Mouse (Mus musculus) B cell, adult 2 months (primary cell): ENCODE results near the gene Stx1b.

Experiments used
- DNase-seq, 2 experiments: peaks; one replicate each; pipeline ENCODE4 v3.0.0; 2022

The Stx1b gene

DNA sequence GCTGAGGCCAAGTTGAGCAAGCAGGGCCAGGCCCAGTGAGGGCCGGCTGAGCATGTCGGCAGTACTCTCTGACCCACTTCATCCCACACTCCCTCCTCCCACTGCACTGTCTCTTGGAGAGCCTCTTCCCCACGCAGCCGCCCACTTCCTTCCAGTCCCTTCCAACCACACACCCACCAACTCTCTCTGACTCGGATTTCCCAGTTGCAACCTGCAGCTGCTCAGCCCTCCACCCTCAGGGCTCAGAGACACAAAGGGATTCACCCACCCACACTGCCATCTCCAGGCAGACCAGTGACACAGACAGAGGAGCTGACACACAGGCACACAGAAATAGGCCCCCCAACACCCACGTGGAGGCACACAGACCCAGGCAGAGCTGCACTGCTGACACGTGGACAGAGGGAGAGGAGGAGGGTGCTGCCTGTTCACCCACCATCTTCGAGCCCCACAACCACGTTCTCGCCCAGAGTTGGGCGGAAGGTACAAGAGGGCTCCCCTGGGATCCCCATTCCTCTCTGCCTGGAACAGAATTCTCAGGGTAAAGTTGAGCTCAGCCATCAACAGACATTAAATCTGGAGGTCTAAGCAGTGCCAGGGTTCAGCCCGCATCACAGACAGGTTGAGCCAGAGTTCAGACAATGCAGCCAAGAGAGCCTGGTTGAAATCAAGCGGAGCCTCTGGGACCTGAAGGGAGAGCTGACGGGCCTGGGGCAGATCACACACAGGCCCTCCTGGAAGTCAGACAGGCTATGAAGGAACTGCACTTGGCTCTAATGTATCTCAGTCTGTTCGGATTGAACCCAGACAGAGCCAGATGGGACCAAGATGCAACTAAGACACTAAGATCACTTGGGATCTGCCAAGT, 8.2 kb downstream of the Stx1b start:
- peak; percentile 10 to 12 for DNase-seq

DNA sequence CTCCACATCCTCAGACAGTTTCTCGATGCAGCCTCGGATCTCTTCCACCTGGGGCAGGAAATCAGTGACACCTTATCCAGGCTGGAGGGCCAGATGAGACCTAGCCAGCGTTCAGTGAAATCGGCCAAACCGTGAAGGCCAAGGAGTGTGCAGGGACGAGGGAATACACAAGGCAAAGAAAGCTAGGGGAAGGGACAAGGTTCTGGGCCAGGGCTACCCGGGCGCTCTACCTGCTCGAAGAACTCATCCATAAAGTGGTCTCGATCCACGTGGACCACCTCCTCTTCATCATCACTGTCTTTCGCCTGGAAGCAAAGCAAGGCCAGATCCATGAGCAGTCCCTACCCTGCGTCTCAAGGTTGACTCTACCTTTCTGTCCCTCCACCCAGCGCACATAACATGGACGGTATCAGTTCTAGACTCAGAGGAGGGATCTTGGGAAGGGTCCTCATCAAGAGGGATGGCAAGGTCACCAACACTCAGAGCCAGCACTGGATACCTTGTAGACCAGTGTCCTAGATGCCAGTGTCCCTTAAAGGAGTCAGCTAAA, 9.2 kb downstream of the Stx1b start:
- DNase-seq = no peak

DNA sequence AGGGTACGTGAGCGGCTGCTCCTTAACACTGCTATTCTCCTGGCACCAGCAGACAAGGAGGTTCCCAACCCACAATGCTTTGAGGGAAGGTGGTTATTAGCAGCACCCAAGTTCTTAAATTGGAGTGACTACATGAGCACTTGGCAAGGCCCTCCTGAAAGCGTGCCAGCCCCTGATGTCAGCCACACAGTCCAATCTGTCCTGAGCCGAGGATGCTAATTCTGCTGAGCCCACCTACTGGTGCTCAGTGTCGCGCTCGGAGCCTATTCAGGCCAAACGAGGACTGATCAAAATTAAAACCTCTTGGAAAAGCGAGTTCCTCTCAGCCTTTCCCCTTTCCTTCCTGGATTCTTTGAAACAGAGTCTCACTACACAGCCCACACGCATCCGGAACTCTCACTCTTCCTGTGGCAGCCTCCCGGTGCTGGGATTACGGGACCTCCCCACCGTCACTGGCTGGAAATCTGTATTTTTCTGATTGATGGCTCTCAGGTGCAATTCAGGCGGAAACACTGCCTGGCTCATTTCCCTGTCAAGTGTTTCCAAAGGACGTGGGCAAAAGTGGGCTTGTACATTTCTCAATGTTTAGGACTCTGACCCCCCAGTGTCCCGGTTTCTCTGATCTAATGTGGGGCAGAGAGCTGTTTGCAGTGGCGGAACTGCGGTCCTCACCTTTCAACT, 10.0 kb downstream of the Stx1b start:
- DNase-seq = no peak

DNA sequence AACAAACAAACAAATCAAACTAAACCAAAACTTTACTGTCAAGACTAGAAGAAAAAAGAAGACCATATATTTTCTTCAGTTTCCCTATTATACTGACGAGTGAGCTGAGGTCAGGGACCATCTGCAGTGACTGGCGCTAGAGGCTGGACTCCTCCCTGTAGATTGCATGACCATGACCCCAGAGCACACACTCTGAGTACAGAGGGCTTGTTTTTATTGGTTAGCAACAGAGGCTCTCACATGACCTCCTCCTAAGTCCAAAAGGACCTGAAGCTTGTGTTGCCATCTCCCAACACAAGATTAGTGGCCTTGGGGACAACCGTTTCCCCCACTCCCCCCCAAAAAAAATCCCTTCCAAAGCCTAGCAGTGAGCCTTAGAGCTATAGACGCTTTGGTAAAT, 10.5 kb downstream of the Stx1b start:
- no peak for DNase-seq

DNA sequence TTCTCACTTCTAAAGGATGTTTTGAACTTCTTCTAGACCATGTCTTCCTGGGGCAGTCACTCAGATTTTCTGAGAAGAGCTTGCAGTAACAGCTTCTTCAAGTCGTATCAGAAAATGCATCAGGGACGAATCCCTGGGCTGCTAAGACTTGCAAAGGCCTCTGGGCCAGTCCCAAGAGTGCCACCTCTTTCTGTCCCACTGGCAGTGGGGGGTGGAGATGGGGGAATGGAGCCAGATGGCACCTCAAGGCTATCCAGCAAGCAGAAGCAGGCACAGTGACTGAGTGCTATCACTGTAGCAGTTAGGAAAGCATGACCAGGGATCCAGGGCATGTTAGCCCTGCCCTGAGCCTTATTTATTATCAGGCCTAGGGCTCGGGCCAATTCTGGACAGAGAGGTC, 12.1 kb downstream of the Stx1b start:
- DNase-seq = no peak

DNA sequence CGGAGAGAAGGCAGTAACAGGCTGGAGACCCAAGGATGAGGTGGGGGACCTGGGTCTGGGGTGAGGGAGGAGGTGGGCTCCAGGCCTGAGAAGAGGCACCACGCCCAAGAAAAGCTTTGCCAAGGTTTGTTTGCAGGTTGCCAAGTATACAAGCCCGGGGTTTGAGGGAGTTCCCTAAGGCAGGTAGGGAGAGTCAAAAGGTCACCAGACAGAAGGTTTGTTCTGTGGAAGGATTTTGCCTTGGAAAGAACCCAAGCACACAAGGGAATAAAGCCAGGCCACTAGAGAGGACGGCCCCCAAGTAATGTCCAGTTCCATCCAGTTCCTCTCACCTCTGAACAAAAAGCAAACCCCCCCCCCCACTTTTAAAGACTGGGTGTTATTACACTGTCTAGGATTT, 13.1 kb downstream of the Stx1b start:
- no peak for DNase-seq

DNA sequence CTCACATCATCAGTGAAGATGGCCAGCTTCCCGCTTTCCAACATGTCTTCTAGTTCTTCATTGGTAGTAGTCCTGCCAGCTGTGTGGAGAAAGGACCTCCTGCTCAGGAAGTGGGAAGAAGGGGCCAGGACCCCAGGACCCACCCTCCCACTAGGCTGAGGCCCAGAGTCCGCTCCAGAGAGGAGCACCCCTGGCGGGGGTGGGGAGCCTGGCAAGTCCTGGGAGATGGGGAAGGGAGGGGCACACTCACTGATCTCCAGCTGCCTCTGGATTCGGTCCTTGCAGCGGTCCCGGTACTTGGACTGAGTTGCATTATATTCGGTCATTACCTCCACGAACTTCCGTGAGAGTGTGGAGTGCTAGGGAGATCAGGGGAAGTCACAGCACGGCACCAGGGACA, 13.7 kb downstream of the Stx1b start:
- no peak for DNase-seq

DNA sequence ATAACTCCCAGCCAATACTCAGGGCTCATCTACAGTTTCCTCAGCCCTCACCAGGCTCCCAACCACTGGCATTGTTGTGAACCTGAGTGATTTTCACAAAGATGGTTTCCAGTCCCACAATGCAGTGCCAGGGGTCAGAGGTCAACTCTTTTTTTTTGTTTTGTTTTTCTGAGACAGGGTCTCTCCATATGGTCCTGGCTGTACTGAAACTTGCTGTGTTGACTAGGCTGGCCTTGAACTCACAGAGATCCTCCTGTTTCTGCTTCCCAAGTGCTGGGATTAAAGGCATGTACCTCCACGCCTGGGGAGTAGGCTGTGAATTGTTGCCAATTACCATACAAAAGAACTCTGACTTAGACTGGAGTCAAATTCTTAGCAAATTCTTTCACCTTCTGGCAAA, 14.5 kb downstream of the Stx1b start:
- no peak for DNase-seq

DNA sequence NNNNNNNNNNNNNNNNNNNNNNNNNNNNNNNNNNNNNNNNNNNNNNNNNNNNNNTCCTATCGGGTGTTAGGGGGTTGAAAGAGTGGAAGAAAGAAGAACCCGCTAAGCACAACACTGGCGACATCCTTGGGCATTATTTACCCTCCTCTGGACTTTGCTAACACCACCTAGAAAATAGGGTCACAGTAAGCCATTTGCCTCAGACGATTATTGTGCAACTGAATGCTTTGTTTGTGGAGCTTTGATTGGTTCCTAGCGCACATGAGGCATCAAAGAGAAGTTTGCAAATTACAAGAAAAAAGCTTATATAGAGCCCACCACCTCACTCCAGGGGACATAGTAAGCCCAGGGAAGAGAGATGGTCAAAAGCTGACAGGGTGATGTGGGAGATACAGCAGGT, 15.5 kb downstream of the Stx1b start:
- no peak for DNase-seq

DNA sequence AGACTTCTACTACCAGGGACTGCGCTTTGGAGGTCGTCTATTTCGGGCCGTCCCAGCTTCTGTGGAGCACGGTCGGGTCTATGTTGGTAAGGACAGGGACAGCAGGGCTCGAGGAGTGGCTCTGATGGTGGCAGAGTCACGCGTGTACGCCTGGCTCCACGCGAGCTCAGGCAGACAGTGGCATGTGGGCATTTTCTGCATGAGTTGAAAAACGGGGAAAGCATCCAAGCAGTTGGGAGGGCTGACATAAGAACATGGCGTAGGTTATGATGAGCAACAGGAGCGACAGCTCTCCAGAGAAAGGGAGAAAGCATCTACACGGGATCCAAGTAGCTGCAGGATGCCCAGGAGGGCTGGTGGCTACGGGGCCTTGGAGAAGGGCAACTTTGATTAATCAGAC, 22.0 kb downstream of the Stx1b start:
- DNase-seq = no peak

DNA sequence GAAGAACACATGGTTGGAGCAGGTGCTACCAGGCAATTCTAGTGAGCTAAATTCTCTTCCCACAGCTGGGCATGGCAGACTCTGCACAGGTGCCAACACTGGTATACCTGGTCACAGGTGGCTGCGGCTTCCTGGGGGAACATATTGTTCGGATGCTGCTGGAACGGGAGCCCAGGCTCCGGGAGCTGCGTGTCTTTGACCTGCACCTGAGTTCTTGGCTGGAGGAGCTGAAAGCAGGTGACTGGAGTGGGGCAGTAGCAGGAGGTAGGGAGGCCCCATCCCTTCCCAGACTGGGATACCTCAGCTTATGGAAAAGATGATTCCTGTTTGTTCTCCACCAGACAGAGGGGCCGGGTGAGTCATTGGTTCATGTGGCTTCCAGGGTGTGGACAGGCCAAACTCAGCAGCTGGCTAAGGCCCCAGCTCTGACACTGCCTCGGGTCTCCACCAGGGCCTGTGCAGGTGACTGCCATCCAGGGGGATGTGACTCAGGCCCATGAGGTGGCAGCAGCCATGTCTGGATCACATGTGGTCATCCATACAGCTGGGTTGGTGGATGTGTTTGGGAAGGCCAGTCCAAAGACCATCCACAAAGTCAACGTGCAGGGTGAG, 23.2 kb downstream of the Stx1b start:
- DNase-seq = no peak

DNA sequence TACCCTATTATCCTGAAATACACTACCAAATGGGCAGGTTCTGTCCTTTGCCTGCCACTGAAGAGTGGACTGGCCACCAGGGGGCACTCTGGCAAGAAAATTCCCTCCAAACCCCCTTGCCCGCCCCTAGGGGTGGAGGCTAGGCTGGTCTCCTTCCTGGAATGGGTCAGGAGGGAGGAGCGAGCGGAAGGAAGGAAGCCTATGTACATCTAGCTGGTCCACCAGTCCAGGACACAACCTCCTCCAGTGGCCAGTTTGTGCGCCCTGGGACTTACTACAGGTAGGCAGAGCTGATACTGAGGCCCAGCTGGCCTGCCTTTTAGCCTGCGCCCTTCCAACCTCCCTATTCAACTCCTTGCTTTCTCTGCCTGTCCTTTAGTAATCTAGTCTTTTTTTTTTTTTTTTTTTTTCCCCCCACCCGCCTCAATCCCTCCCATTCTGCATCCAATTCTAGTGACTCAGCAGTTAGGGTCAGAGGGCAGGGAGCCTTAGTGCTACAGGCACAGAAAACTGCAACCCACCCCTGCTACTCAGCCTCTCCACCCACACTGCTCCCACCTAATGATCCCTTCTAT, 23.8 kb downstream of the Stx1b start, which contains the start of gene Hsd3b7:
TSS of gene Hsd3b7 (plus strand) at position 170 of the 575 bp plus-strand sequence.
- peak; percentile 87 for DNase-seq

DNA sequence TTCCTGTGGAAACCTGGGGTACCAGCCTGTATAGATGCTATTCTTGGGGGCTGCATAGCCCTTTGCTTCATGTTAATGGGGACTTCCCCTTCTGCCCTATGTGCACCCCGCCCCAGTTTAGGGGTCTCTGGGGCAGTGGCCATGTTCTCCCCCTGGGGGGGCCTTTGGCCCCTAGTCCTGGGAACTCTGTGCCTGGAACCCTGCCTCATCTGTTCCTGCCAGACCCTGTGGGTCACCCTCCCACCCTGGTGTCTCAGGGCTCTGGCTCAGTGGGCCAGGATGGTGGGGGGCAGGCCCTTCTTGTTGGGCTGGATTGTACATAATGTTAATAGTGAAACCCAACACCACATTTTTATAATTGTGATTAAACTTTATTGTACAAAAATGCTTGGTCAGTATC, 24.6 kb downstream of the Stx1b start:
- no peak for DNase-seq

DNA sequence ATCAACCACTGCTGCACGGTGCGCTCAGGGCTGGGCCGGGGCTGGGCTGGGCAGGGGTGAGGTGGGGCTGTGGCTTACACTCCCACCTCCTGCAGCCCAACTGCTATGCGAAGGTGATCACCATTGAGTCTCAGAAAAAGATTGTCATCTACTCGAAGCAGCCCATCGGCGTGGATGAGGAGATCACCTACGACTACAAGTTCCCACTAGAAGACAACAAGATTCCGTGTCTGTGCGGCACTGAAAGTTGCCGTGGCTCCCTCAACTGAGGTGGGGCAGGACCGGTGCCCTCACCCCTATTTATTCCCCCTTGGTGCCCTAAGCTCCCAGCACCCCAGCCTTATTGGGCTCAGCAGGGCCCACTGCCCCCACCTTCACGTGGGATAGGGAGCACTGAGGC, 25.1 kb downstream of the Stx1b start:
- no peak for DNase-seq

DNA sequence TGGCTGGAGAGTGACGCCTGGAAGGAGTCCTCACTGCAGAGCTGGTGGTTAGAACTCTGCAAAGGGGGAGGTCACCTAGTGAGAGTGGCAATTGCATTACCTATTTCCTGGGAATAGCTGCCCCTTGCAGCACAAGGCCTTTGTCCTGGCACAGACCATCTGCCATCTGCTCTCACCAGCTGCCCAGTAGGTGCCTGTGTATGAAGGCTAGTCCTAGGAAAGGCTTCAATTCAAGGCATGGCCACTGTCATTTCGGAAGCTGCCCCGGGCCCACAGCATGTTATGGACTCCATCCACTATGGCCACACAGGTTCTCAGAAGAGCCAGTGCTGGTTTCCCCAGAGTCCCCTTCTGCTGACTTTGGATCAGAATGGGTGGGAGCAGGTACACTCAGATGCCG, 25.8 kb downstream of the Stx1b start:
- DNase-seq = no peak

DNA sequence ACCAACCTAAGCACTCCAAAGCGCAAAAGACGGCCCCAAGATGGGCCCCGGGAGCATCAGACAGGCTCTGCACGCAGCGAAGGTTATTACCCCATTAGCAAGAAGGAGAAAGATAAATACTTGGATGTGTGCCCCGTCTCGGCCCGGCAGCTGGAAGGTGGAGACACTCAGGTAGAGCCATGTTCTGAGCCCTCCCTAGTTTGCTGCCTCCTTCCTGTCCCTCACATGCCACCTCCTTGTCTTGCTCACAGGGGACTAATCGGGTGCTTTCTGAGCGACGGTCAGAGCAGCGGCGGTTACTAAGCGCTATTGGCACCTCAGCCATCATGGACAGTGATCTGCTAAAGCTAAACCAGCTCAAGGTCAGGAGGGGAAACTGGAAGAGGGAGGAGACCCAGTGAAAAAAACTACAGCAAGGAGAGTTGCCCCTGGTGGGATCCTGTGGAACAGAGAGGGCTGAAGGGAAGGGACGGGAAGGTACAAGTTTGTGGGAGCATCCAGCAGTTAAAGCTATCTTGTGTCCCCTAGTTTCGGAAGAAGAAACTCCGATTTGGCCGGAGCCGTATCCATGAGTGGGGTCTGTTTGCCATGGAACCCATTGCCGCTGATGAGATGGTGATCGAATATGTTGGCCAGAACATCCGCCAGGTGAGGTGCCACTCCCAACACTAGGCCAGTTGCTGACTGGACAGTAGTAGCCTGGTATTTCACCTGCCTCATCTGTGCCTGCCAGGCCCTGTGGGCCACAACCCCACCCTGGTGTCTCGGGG, 27.1 kb downstream of the Stx1b start:
- DNase-seq = no peak

DNA sequence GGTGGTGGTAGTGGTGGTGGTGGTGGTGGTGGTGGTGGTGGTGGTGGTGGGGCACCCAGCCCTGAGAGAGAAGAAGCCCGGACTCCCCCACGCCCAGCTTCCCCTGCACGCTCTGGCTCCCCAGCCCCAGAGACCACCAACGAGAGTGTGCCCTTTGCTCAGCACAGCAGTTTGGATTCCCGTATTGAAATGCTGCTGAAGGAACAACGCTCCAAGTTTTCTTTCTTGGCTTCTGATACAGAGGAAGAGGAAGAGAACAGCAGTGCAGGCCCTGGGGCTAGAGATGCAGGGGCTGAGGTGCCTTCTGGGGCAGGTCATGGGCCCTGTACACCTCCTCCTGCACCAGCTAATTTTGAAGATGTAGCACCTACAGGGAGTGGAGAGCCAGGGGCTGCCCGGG, 39.0 kb downstream of the Stx1b start, which contains the start of gene Gm49388:
TSS of gene Gm49388 (plus strand) at position 301 of the 400 bp plus-strand sequence.
- DNase-seq = no peak

DNA sequence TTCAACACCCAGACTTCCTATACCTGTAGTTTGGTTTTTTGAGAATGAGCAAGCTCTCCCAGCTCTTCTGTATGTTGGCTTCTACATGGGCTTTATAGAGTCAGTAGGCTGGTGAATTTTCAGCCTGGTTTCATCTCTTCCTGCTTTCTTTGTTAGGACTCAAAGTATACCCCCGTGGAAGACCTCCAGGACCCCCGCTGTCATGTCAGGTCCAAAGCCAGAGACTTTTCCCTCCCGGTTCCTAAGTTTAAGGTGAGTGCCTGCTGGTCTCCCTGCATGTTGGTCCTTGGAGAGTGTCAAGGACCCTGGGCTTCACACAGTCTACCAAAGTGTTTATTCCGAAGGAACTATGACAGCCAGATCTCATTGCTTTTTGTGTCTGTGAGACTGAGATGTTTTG, 46.0 kb downstream of the Stx1b start:
- DNase-seq = no peak

DNA sequence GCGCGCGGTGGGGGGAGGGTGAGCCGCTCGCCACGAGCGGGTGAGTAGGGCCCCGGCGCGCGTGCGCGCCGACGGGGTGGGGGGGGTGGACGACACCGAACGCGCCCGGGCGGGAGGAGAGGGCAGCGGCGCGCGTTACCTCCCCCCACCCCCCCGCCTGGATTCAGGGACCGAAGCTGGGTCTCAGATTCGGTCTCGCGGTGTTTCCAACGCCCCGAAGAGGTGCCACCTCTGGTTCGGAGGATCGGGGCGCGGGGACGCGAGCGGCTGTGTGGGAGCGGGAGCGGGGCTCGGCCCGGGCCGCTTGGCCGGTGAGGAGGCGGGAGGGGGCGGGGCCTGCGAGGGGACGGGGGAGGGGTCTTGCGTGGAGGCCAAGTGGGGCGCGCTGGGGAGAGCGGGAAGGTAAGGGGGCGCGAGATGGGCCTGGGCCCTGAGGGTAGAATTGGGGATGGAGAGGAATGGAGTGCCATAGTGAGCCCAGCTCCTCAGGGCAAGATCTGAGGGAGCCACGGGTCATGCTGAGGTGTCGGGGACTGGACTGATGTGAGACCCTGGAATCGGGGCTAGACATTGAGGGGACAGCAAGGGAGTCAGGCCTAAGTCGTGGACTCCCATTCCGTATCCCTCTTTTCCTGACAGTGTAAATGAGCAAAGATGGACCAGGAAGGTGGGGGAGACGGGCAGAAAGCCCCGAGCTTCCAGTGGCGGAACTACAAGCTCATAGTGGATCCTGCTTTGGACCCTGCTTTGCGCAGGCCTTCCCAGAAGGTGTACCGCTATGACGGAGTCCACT, 46.7 kb downstream of the Stx1b start:
- DNase-seq = peak in 1 of 2 experiments; percentile 47

DNA sequence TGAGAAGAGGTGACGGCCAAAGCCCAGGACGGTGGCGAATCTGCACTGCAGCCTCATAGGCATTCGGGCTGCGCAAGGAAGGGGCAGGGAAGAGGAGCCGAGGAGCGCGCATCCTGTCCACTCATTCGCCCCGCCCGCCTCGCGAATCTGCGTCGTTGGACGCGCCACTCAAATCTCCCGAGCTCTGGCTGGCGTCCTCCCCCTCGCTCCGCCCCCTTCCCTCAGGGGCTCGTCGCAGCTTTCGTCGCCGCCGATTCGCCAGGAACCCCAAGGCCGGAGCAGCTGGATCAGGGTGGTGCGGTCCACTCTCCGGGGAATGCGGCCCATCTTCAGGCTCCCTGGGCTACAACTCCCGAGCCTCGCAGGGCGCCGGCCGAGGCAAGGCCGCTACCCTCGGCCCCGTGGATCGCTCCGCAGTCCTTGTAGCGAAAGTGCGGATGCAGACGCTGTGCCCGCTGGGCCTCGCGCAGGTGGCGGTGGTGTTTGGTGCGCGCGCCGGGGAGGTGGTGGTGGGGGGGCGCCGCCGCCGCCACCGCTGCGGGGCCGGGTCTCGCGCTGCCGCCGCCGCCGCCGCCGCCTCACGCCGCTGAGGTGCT, 47.4 kb downstream of the Stx1b start:
- peak; percentile 96 to 97 for DNase-seq

DNA sequence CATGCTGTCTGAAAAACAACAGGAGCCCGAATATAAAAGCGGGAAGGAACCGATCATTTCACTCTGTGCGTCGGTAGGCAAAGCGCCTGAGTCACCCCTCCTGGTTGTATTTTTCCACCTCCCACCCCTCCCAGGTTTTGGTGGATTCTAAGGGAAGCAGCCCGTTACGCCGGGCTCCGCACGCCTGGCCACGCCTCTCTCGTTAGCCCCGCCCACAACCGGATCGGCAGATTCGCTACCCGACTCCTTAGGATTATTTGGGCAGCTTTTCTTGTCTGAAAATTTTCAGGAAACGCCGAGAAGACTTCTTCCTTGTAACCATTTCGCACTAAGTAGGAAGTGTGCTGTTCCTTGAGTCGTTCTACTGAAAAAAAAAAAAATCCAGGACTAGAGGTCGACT, 47.9 kb downstream of the Stx1b start, which contains the start of gene Setd1a:
TSS of gene Setd1a (plus strand) at position 245 of the 400 bp plus-strand sequence.
- peak; percentile 86 to 88 for DNase-seq
